Mouse (Mus musculus): ENCODE measurements around the gene Prmt6.
A peak's percentile ranks its signal among the peaks of the same experiment; 100 is the strongest.

Gene Prmt6

GRCm38 (mm10) chr3:110250839-110251700 lies at the start of gene Prmt6:
TSS of gene Prmt6 (minus strand) at chr3:110250998.
- DNase-seq (ENCODE audit: low read depth, low spot score), result peak; percentile 92

GRCm38 (mm10) chr3:110290485-110291045 lies 39.8 kb upstream of the Prmt6 start:
- DNase-seq (ENCODE audit: low read depth, low spot score), result no peak

- DNase-seq (ENCODE audit: low read depth, low spot score), result no peak
Observed at GRCm38 (mm10) chr3:110282651-110283050, 31.9 kb upstream of the Prmt6 start.

- DNase-seq (ENCODE audit: low read depth, low spot score), result no peak
Observed at GRCm38 (mm10) chr3:110267790-110268189, 17.0 kb upstream of the Prmt6 start.

GRCm38 (mm10) chr3:110253105-110253504 lies 2.3 kb upstream of the Prmt6 start:
- no peak for DNase-seq (ENCODE audit: low read depth, low spot score)

GRCm38 (mm10) chr3:110249891-110250838 lies 633 bp downstream of the Prmt6 start:
- DNase-seq (ENCODE audit: low read depth, low spot score), result peak; percentile 63

- DNase-seq (ENCODE audit: low read depth, low spot score), result no peak
Observed at GRCm38 (mm10) chr3:110236819-110237463, 13.9 kb downstream of the Prmt6 start.

Data from CD4-positive, CD25-positive, alpha-beta regulatory T cell, adult 2 months (primary cell).